Mouse (Mus musculus) heart, adult 9 months (tissue): ENCODE results near the gene Gm42791.

Experiments used
- DNase-seq, 2 experiments: peaks; one replicate each; pipeline ENCODE4 v3.0.0; 2022; ENCODE audit warnings: low spot score in 2 of 2

Gene Gm42791

DNA sequence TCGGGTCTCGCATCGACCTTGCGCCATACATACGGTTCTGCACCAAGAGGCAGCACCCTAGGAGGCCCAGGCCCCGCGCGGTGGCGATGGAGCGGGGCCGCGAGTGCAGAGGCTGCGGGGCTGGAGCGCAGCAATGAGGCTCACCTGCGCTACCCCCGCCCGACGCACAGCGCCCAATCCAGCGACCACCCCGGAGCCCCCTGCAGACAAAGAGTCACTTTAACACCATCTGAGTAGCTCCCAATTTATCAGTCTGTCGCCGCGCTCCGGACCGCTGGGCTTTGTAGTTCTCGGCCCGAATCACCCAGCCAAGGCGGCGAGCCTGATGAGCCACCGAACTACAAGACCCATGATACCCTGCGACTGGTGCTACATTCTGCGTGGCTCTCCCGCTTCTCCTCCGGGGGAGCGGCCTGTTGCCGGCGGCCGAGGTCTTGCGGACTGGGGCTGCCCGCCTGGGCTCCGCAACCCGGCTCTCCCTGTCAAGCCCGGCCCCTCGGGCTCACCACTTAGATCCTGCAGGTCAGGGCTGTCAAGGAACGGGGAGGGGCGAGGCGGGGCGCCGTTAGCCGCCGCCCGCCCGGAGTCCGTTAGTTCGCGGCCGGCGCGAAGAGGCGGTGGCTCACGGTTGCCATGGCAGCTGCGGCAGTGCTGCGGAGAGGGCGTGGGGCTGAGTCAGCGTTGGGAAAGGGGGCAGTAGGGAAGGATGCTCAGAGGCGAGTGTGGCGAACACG, 66.4 kb downstream of the Gm42791 start:
- DNase-seq, result peak; percentile 92 to 95

DNA sequence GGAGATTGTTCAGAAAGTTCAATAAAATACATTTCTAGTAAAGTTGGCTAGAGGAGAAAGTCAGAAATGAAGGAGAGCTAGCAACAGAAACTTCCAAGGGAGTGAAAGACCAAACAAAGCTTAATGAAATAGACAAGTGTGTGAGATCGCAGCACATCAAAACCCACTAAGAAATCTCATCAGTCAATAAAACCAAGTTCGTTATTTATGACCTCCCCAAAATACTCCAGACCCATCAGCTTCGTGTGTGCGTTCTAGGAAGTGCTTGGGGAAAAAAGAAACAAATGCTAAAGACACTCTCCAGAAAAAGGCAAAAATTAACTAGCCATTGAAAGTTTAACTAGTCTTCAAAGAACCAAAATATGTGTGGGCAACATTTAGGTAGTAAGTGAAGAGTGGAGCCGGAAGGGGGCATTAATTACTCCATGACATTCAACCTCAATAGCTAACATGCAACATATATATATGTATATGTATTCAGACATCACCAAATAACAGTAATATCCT, 67.2 kb downstream of the Gm42791 start:
- DNase-seq, result no peak

DNA sequence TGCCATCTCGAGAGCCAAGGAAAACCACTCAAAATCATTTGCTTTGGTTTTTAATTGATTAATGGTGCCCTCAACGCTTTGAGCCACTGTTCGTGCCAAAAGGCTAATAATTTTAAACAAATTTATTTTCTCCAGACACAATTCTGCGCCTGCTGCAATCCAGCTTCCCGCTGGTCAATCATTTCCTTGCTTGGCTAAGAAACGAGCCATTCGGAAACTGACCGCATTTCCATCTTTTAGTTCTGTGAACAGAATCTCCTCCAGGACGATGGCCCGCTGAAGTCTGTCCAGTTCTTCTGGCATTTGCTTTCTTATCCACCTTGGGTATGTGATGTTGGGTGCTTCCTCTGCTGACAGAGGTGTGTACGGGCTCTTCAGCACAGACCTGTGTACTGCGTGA, 70.4 kb downstream of the Gm42791 start:
- no peak for DNase-seq

DNA sequence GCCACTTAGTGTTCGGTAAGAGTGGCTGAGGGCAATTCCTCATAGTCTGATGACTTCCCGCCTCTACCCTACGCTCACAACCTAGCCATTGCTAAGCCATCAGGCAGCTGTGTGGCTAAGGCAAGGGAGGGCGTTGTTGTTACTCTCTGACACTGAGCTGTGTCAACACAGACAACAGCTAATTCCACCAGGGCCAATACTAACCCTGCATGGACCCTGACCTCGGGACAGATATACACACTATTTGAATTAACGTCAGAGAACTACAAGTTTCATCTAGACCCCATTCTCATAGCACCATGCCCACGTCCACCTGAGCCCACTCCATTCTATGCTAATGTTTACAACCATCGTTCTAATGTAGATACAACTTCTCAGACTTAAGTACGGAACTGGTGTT, 70.9 kb downstream of the Gm42791 start:
- DNase-seq, result no peak

DNA sequence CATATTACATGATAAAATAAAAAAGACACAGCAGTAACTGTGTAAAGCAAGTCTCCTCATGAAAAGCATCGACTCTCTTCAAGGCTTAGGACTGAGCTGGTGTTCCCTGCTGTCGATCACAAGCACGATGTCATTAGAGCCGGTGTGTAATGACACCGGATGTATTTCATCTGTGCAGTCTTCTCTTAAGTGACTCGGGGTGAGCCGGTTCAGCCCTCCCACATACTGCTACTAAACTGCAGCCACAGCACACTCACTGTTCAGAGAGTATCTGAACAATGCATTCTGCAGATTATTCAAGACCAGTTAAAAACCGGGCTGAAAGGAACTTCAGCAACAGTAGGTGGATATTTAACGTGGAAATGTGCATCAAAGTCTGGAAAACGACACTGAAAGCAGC, 71.5 kb downstream of the Gm42791 start:
- DNase-seq, result no peak

DNA sequence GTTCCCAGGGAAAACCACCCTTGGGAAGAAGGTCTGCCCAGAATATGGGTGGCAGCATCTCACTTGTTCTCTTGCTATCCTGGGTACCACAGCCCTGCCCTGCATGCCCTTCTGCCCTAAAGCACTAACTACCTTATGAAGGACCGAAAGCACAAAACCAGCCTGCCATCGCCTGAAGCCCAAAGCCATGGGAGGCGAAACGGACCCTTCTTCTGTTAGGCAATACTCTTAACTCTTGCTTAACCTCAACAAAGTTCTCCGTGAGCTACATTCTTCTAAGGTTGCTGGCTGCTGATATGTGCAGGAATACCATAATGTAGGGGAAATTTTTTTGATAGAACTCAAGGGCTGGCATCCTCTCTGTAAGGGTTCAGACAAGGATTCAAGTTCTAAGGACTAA, 72.2 kb downstream of the Gm42791 start:
- DNase-seq, result no peak

DNA sequence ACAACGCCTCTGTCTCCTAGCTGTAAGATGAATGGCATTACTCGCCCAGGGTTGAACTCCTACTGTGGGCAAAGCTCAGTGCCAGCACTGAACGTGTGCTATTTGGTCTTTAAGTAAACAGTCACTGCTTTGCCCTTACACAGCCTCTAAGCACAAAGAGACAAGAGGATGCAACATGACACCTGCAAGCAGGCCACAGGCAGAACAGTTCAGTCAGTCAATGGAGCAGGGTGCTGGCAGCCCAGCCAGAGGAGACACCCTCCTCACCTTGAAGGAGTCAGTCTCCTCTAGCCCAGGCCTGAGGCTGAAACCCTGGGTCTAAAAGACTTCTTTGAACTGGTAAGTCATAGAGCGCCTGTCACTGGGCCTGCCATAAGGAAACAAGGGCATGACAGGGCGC, 76.9 kb downstream of the Gm42791 start:
- DNase-seq, result no peak

DNA sequence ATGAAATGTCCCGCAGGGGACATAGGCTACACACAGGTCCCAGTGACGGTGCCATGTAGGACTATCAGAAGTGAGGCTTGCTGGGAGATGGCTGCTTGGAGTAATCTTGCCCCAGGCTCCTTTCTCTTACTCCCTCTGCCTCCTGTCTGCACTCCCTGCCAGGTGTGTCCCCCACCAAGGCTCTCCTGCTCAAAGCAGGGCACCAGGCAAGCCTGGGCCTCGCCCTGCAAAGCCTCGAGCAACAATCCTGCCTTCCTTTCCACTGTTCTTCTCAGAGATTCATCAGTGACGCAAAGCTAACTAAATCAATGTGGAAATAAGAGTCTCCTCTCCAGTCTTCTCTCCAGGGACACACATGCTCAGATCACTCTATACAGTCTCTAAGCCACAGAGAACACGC, 78.2 kb downstream of the Gm42791 start:
- DNase-seq, result no peak

DNA sequence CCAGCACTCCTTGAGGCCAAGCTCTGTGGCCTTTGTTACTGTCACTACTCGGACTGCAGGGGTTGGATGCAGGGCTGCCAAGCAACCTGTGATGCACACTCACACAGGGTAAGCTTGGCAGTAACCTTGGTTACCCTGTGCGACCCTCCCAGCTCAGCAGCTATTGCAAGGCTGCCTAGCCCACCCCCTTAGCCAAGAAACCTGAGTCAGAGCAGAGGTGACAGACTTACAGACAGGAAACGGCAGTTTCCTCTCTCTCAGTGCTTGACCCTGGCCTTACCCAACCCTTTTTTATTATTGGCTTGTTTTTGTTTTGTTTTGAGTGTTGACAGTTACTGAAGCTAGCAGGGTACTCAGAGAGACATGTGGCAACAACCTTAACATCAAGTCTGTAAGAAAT, 82.7 kb downstream of the Gm42791 start:
- DNase-seq, result no peak

DNA sequence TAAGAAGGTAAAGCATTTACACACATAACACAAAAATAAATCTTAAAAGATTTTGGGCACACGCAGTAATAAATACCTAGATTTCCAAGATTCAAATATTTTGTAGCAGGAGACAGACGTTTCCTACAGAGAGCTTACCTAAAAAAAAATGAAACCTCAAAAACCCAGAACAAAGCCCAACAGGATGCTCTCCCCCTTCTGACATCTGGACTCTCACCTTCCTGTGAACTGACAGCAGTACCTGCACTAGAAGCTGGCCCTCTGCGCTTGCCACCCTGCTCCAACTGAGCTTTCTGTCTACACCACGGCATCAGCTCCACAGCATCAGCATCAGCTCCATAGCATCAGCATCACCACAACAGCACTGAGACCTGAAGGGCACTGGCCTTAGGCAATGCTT, 84.9 kb downstream of the Gm42791 start:
- DNase-seq, result no peak

DNA sequence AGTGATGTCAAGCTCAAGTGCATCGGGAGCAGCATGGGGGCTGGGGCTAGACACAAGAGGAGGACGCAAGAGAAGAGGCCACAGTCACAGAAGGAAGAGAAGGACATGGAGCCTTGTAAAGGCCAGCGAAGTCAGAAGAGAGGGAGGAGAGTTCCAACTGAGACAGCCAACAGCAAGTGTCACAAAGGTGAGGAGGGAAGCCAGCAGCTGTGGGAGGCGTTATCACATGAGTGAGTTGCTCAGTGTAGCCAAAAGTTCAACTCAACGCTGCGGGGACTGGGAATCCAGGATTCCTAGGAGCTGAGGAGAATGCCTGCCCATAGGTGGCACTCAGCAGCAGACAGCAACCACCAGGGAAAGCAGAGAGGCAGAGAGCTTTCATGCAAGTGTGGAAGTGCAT, 85.5 kb downstream of the Gm42791 start:
- DNase-seq, result peak; percentile 16 to 34

DNA sequence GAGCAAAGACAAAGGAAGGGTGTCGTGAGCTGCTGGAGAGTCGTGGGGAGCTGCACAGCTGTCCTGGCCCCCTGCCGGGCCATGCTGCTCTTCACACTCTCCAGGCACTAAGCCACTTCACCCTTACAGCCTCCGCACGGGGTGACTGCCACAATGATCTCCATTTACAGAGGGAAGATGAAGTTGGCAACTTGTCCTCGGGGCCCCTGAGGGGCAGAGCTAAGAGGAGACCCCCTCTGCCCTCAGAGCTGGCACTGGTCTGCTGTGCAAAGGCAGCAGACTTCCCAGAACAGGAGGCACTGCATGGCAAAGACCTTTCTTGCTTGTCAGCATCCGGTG, 85.9 kb downstream of the Gm42791 start:
- DNase-seq, result peak in 1 of 2 experiments; percentile 18

DNA sequence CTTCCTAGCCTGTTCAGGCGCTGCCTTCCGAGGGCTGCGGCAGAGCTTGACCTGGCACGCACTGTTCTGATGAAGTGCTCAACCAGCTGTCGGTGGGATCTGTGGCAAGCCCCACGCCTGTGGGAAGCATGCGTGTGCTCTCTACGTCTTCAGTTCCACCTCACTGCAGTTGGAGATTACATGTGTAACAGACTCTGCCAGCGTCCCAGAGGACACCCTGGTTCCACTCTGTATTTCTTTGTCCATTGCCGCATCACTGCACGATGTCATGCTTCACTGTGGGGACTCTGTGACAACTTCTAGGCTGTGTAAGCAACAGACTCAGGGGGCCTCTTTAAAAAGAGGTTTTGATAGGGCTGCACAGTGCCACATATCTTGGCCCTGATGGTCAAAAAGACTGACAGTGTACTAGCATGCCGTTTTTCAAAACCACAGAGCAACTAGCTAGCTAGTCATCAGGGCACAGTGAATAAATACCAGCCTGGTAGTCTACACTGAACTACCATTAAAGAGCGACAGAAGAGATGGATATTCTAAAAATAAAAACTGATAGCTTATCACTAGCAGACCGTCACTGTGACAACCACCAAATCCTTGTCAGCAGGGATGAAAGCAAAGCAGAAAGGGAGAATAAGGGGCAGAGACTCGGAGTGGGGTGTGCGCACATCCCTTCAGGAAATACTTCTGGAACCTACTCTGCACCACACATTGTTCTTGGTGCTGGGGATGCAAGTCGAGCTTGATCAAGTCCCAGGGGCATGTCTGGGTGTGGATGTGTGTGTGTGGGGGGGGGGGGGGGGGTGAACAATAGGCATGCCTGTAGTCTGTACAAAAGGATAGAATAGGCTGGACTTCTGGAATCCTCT, 86.5 kb downstream of the Gm42791 start:
- DNase-seq, result peak in 1 of 2 experiments; percentile 14

DNA sequence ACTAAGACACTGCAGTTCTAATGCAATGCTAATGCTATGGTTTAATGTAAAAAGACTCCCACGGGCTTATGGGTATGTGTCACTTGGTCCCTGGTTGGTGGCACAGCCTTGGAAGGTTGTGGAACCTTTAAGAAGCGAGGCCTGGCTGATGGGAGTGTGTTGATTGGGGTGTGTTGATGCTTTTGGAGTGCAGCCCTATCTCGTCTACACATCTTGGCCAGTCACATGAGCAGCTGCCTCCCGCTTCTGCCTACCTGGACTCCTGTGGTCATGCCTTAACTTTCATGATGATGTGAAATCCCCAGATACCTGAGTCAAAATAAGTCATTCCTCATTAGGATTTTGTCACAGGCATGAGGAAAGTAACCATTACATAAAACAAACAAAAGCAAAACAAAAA, 88.6 kb downstream of the Gm42791 start:
- no peak for DNase-seq

DNA sequence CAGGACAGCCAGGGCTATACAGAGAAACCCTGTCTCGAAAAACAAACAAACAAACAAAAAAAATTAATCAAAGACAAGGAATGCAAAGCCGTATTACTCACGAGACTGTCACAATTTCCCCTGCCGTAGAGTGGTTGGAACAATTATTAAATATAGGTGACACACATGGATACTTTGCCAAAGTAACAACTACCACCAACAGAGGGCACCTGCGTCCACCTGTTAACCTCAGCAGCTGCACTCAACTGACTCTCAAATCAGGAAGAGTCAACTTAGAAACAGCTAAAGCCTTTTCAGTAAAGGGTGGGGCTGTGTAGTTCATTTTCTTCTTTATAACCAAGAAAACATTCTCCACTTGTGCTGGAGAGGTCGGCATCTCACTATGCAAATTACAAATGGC, 90.1 kb downstream of the Gm42791 start:
- peak in 1 of 2 experiments; percentile 35 for DNase-seq

DNA sequence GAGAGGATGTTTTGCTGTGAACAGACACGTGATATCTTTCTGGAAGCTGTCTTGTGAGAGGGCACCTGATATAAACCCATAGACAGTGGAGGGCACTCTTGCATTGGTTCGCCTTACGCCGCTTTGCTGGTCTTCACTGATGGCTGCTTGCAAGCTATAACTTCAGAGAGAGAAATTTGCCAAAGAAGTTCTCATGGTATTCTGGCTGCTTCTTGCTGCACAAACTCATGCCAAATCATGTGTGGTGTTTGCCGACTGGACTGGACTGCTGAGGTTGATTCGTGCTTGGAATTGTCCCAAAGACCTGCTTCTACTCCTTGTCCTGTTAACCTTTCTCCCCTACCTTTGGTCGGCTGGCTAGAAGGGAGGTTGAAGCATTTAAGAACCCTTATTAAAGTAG, 95.6 kb downstream of the Gm42791 start:
- no peak for DNase-seq

DNA sequence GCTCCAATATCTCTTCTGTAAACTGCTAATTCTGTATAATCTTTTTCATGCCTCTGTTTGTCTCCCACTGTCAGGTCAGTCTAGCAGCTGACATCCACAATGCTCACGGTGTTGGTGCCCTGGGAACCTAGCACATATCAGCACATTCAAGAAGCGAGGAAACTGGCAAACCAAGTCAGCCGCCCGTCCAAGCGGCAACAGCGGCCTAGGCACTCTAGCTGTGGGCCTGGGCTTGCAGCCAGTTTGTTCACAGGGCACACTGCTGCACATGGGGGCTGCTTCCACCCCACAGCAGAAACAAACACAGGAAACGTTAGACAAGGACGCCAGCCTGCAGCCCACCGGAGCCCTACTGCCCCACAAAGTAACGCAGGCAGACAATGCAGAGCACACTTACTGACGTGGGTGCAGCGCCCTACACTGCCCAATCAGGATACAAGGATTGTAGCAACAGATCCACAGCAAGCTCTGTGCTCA, 97.0 kb downstream of the Gm42791 start:
- DNase-seq, result no peak

DNA sequence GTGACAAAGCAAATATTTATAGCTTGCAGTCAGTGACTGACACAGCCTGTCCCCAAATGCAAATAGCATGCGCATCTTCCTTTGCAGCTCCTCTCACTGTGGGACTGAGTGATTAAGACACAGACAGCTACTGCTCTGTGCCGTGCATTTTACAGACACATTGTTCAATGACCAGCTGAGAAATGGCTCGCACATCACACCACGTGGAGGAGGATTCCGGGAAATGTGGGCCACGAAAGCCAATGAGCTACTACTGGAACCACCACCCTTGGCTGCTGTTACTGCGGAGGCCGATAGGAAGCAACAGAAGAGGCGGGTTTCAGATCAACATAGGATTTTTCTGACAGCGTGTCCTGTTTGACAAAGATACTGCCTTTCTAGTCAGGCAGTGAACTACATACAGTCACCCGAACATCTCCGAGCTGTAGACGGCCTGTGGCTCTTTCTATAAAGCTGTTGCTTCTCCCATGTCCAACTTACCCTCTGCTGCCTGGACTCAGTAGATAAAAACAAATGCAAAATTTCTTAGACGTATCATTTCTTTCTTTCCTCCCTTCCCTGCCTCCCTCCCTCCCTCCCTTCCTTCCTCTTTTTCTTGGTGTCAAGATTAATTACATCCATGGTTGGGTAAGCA, 97.8 kb downstream of the Gm42791 start:
- peak; percentile 29 to 46 for DNase-seq

DNA sequence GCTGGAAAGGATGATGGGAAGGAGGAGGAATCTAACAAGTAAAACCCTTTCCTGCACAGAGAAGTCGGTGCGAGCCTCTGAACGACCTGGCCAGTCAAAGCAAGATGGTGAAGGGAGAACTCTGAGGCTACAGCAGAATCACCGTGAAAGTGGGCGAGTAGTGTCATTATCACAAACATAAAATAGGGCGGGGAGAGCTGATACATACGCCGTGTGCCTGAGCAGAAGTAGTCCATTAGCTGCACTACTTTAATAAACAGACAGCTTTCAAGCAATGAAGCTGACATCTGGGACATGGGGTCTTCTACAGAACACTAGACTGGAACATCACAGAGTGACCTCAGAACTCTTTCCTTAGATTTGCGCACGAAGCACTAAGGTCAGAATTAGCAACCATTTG, 98.4 kb downstream of the Gm42791 start:
- no peak for DNase-seq

DNA sequence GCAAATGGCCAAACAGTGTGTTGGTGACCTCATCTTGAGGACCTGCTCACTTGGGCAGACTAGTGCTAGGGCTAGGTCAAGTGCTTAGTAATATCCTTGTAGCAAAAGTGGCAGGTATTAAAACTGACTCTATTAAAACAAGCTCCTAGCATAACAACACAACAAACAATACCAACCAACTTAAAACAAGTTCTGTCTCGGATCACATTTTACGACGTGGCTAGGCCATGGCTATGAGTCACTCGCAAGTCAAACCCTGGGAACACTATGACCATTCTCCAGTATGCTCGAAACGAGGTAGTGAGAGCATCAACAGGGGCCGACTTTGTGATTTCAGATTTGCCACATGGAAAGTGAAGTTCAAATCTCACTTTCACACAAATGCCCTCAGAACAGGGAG, 99.1 kb downstream of the Gm42791 start:
- no peak for DNase-seq

DNA sequence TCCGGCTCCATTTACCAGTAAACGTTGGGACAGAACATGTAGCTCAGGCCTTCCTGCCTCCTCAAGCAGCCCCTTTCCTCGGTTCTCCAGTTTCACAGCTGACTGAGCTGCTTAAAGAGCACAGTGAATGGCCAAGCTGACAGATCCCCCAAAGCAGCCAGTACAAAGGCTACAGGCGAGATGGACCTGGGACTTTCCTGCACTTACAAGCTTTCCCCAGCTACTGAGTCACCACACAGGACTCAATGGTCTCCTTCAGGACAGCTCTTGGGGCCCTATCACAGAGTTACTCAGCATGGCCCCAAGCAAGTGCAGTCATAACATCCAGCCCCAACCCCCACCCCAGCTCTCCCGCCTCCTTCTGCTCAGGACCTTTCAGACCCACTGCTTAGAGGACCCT, 99.9 kb downstream of the Gm42791 start:
- no peak for DNase-seq

DNA sequence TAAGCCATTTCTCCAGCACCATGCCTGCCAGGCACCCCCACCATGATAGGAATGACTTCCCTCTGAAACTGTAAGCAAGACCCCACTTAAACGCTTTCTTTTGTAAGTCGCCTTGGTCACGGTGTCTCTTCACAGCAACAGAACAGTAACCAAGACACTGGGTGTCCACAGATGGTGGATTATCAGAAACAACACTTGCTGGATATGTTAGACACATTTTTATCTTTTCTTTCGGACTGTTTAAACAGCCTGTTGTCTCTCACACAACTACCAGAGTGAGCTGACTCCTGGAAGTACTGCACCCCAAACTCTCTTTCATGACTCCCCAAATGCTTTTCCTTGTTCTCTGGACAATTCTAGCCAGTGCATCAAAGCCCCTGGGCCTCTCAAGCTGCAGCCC, 104.7 kb downstream of the Gm42791 start:
- DNase-seq, result no peak

DNA sequence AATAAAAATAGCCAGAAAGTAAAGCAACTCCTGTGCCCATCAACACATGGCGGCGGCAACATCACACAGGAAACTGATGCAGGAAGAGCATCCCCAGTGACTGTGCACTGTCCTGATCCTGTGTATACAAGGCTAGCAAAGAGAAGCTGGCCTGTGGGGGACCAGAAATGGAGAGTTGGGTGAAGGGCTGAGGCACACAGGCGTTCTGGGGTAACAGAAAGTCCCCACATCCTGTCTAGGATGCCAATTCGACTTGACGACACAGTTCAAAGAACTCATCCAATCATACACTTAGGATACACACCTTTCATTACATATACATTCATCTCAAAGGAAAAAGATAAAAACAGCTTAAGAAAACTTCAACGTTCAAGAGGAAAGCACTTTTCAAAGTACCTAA, 106.9 kb downstream of the Gm42791 start:
- DNase-seq, result no peak
